Mouse (Mus musculus) megakaryocyte-erythroid progenitor cell, adult 5-6 weeks (primary cell): ENCODE data around the gene Hs6st1. TPM values are rescaled to one million over a fixed set of nuclear protein-coding genes. Genes with fewer than 3 reads are reported as not detected.

Experiments used
- total RNA-seq, 2 experiments: library from RNA; stranded (forward) in 1 of 2; stranded (reverse) in 1 of 2; fragments of 200-1000, 215-1000 nt in 1 of 2; fragments of >200 nt in 1 of 2; fragmentation: Nextera tagmentation in 1 of 2; gene quantifications; 2 replicates each; pipeline ENCODE4 v1.2.3; 2014 to 2017

The Hs6st1 gene
- total RNA-seq, 2 experiments from 2014 or later = 30.2 to 62.3 TPM

Other genes starting within 250 kb of the Hs6st1 start
- gene Uggt1, start 176.3 kb downstream of the Hs6st1 start, total RNA-seq (2014; fragmentation: Nextera tagmentation) = 48.7 and 55.4 TPM in 2 replicates
- gene Uggt1, start 176.3 kb downstream of the Hs6st1 start, total RNA-seq (2017) = 54.7 and 89.5 TPM in 2 replicates
- gene Neurl3, start 206.3 kb downstream of the Hs6st1 start, total RNA-seq (2014; fragmentation: Nextera tagmentation) = 5.4 and 5.5 TPM in 2 replicates
- gene Neurl3, start 206.3 kb downstream of the Hs6st1 start, total RNA-seq (2017) = 7.4 and 7.8 TPM in 2 replicates
- gene Arid5a, start 239.3 kb downstream of the Hs6st1 start, total RNA-seq (2014; fragmentation: Nextera tagmentation) = 6.0 and 7.6 TPM in 2 replicates
- gene Arid5a, start 239.3 kb downstream of the Hs6st1 start, total RNA-seq (2017) = 3.2 and 4.3 TPM in 2 replicates